Mouse (Mus musculus) thymus, adult 2 months (tissue): ENCODE measurements around the gene Cbr3. TPM values are rescaled to one million over a fixed set of nuclear protein-coding genes. Genes with fewer than 3 reads are reported as not detected.

Source experiments
- DNase-seq: peaks from one replicate; pipeline ENCODE4 v3.0.0; 2021
- H3K27ac ChIP-seq: fragments of 200-500 bp; 2 replicates; pipeline ENCODE4 v1.5.1; 2012; ENCODE audit warnings: low read length, control low read depth; ENCODE audit not compliant: control insufficient read depth, insufficient read depth
- H3K27me3 ChIP-seq: fragments of 200-500 bp; 2 replicates; pipeline ENCODE4 v1.6.1; 2012; ENCODE audit warnings: mild to moderate bottlenecking, low read length, moderate library complexity, mixed read lengths; ENCODE audit not compliant: control insufficient read depth, insufficient read depth
- H3K36me3 ChIP-seq: fragments of 200-500 bp; 2 replicates; pipeline ENCODE4 v1.6.1; 2012; ENCODE audit warnings: mild to moderate bottlenecking, low read length, moderate library complexity; ENCODE audit not compliant: control insufficient read depth, insufficient read depth
- H3K4me1 ChIP-seq: fragments of 200-500 bp; replicated peaks from 2 replicates; pipeline ENCODE4 v1.6.1; 2012; ENCODE audit warnings: low read length; ENCODE audit not compliant: control insufficient read depth, insufficient read depth
- H3K4me3 ChIP-seq: fragments of 200-500 bp; 2 replicates; pipeline ENCODE4 v1.5.1; 2012; ENCODE audit warnings: mild to moderate bottlenecking, low read length, control low read depth, moderate library complexity; ENCODE audit not compliant: control insufficient read depth, insufficient read depth
- CTCF ChIP-seq: fragments of 200-500 bp; IDR thresholded peaks from 2 replicates; pipeline ENCODE4 v1.5.1; 2012; ENCODE audit warnings: mild to moderate bottlenecking, control low read depth, low read length, moderate library complexity, borderline replicate concordance; ENCODE audit not compliant: control insufficient read depth, poor library complexity, insufficient read depth; ENCODE audit errors: extremely low read depth
- POLR2A ChIP-seq: fragments of 200-500 bp; IDR thresholded peaks from 2 replicates; pipeline ENCODE4 v1.6.1; 2012; ENCODE audit warnings: mild to moderate bottlenecking, low read length, control low read depth, moderate library complexity; ENCODE audit not compliant: control insufficient read depth, poor library complexity, insufficient read depth; ENCODE audit errors: extremely low read depth
- WGBS: fragments of 180-500 bp; shearing (Covaris S2); methylation state at CpG from one replicate; pipeline ENCODE4 v1.1.7; 2018; 5-methylcytosine and 5-hydroxymethylcytosine counted together
- polyA plus RNA-seq: library from polyadenylated mRNA; depleted of rRNA; stranded (reverse); fragments of >200 nt; gene quantifications from 2 replicates; pipeline ENCODE4 v1.2.3, GENCODE M21; 2012; rRNA removed

The Cbr3 gene
- polyA plus RNA-seq, 1 experiment = 8.9 TPM

DNA sequence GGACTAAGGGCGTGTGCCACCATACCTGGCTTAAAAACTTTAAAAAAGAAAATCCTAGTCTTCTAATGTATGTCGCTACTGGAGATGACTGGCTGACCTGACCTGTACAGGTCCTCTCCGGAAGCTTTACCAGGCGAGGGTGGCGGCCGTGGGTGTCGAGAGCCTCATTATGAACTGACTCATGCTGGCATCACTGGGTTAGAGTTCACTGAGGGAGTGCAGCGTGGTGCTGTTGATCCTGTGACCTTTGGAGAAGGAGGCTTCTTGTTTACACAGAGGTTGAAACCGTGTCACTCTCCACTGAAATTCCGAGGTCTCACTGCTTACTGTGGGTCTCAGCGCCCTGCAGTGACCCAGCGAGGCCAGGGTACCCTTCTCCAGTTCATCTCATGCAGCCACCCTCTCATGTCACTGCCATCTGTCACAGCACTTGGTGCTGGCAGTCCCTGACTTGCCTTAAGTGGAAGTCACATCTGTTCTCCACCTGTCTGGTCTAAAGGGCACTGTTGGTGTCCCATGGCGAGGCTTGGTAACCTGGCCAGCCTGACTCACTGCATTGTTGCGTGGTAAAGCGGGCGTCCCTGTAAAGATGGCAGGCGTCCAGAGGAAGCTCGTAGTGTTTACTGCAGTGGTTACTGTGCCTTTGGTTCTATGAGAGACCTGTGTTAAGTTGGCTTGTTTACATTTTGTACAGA lies 50.0 kb downstream of the Cbr3 start:
- no peaks in the 10 kb centered on the region for H3K27me3 ChIP-seq
- no peaks in the 10 kb centered on the region for H3K4me1 ChIP-seq
- 95% methylated on average over 18 of the region's 18 CpGs for WGBS
- no peak for DNase-seq
- no peak overlapping the region for H3K27ac ChIP-seq
- no peak for TF ChIP-seq POLR2A
- TF ChIP-seq CTCF = no peak
- no peaks in the 10 kb centered on the region for H3K36me3 ChIP-seq
- H3K4me3 ChIP-seq = no peak overlapping the region

- WGBS = 97% methylated on average over 11 of the region's 11 CpGs
- TF ChIP-seq CTCF = no peak
- no peak for TF ChIP-seq POLR2A
- DNase-seq = no peak
These were observed 56.2 kb downstream of the Cbr3 start for GRCm38 (mm10) chr16:93739251-93739650.

More at GRCm38 (mm10) chr16:93739251-93739650, 56.2 kb downstream of the Cbr3 start:
- Histone ChIP-seq H3K36me3 (peaks cover 5% of the 10 kb centered on the region), H3K27ac (no peak overlapping the region), H3K4me1 (no peaks in the 10 kb centered on the region), H3K27me3 (no peaks in the 10 kb centered on the region), H3K4me3 (no peak overlapping the region)

Other genes starting within 250 kb of the Cbr3 start
- 39.2 and 39.7 TPM in 2 replicates for gene Setd4, start 79.2 kb upstream of the Cbr3 start, polyA plus RNA-seq
- gene Cbr1, start 77.4 kb upstream of the Cbr3 start, polyA plus RNA-seq = 88.0 and 92.0 TPM in 2 replicates
- 0.14 TPM in 1 of 2 replicates, not detected in the other for gene Gm5678, start 55.1 kb upstream of the Cbr3 start, polyA plus RNA-seq
- 59.3 and 60.6 TPM in 2 replicates for gene Dop1b, start 28.7 kb downstream of the Cbr3 start, polyA plus RNA-seq
- 16.7 and 17.4 TPM in 2 replicates for gene Morc3, start 148.9 kb downstream of the Cbr3 start, polyA plus RNA-seq
- 28.8 and 34.3 TPM in 2 replicates for gene Chaf1b, start 200.7 kb downstream of the Cbr3 start, polyA plus RNA-seq